Mouse (Mus musculus) lung, postnatal 0 days (tissue): ENCODE data around the gene Serinc5.

Experiments
- CTCF ChIP-seq: IDR thresholded peaks from 2 replicates; pipeline ENCODE4 v1.5.1; 2016; ENCODE audit warnings: antibody characterized with exemption, mild to moderate bottlenecking
- EP300 ChIP-seq: IDR thresholded peaks from 2 replicates; pipeline ENCODE4 v1.6.1; 2016; ENCODE audit warnings: antibody characterized with exemption, mild to moderate bottlenecking, control low read depth

DNA sequence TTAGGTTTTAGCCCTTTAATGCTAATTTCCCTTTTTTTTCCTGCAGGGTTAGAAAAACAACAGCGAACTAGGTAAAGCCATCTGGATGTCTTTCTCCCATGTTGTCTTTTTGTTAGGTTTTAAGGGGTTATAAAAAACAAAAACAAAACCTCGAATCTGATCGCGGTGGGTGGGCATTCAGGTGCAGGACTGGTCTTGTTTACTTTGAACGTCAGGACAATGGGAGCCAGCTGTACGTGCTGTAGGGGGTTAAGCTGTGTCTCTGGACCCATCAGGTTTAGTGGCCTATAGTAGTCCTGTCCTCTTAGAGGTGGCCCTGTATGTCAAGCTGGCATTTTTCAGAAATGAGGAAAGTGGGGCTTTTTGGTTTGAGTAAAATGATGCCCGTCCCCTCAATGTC, 1.0 kb downstream of the Serinc5 start:
- TF ChIP-seq CTCF (no peak), EP300 (no peak)
